In the genomic region with DNA sequence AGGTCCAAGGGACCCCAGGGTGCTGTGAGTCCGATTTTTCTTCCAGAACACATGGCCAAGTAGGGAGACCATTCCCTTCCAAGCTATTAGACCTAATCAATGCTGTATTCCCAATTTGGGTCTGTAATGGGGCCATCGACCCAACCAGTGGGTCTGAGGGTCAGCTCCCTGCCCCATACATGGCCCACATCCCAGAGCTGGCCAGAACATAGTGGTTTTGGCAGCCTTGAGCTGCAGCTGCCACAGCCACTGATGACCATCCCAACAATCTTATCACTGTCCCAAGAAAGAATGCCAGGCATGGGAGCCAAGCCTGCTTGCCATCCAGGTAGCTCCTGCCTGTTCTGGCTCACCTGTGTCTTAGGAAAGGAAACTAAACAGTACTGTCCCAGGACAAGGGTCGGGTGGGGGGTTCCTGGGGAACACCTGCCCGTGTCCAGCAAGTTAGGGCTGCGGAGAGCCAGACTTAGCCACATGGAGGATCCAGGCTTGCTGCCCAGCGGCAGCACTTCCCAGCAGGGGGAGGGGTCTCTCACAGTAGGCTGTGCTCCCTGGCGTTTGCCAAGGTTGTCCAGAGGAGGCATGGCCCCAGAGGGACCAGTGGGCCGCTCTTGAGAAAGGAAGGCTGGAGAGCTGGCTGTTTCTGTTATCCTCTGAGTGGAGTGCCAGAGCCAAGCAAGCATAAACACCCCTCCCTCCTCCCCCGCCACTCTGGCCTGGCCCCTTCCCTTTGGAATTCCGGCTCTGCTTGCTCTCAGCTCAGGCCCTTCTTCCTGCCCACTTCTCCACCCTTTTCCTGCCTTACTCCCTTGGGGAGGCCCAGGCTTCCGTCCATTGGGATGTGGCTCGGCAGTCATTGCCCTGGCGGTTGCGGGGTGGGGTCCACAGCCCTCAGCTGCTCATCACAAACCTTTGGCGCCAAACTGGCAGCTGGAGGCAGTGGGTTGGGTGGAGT, we compare ENCODE assay signal across 8 mouse cellular contexts. TPM values are rescaled to one million over a fixed set of nuclear protein-coding genes. Genes with fewer than 3 reads are reported as not detected.
DNase-seq lines count a peak whose midpoint lies in the region; ATAC-seq lines count a peak whose summit lies in the region.

No protein-coding gene starts in this region.

- no peak for ATAC-seq in forebrain, embryonic 15.5 days (replicated peaks)
- no peak for ATAC-seq in CD4-positive, CD25-positive, alpha-beta regulatory T cell, adult 4 months

- H3K9ac ChIP-seq in forebrain, embryonic 15.5 days (replicated peaks): peak overlapping the region; percentile 51

- H3K36me3 ChIP-seq in forebrain, embryonic 15.5 days: peaks cover 23% of the 10 kb centered on the region
- H3K36me3 ChIP-seq in hindbrain, embryonic 10.5 days: peaks cover 48% of the 10 kb centered on the region

- H3K4me2 ChIP-seq in forebrain, embryonic 15.5 days (replicated peaks): peak overlapping the region; percentile 62

- no peaks in the 10 kb centered on the region for H3K27me3 ChIP-seq in forebrain, embryonic 15.5 days
- H3K27me3 ChIP-seq in hindbrain, embryonic 10.5 days (ENCODE audit: insufficient read depth, poor library complexity, severe bottlenecking): peaks cover 53% of the 10 kb centered on the region

- H3K4me1 ChIP-seq in forebrain, embryonic 15.5 days: peaks cover 51% of the 10 kb centered on the region
- peaks cover 93% of the 10 kb centered on the region for H3K4me1 ChIP-seq in hindbrain, embryonic 10.5 days (replicated peaks)

- peak overlapping the region; percentile 89 for H3K27ac ChIP-seq in forebrain, embryonic 15.5 days (replicated peaks)
- peak overlapping the region; percentile 93 for H3K27ac ChIP-seq in hindbrain, embryonic 10.5 days

- peak overlapping the region; percentile 70 for H3K4me3 ChIP-seq in forebrain, embryonic 15.5 days
- H3K4me3 ChIP-seq in hindbrain, embryonic 10.5 days: peak overlapping the region; percentile 68

- no peaks in the 10 kb centered on the region for H3K9me3 ChIP-seq in forebrain, embryonic 15.5 days
- no peaks in the 10 kb centered on the region for H3K9me3 ChIP-seq in hindbrain, embryonic 10.5 days

- 23% methylated on average over 15 of the region's 15 CpGs for WGBS in forebrain, embryonic 15.5 days
- WGBS in hindbrain, embryonic 10.5 days: 22% methylated on average over 15 of the region's 15 CpGs

- peak; percentile 4 to 5 for DNase-seq in B cell, adult 2 months
- DNase-seq in adrenal gland, adult 8-10 months: peak; percentile 60
- no peak for DNase-seq in hindbrain, embryonic 10.5 days (ENCODE audit: low spot score)
- DNase-seq in layer of hippocampus, adult 9-11 months: peak; percentile 72
- peak; percentile 94 for DNase-seq in lung, postnatal 25 days (ENCODE audit: low spot score)
- DNase-seq in testis, postnatal 14 days (ENCODE audit: low spot score): peak; percentile 73

RNA-seq across cellular contexts. Expression of gene Crip2, which starts 2.3 kb away (rescaled TPM):
- 10 to 100 TPM; 46.7 to 65.5 (median 58.4) TPM for total RNA-seq in adrenal gland, adult 8-10 months (2022)
- 407 and 414 TPM in 2 replicates for polyA plus RNA-seq in forebrain, embryonic 15.5 days (2015; fragmentation: Nextera tagmentation; extraction: Ambion mirVana)
- 195 and 260 TPM in 2 replicates for polyA plus RNA-seq in hindbrain, embryonic 10.5 days (2016; fragmentation: Nextera tagmentation; extraction: Ambion mirVana)
- polyA plus RNA-seq in CD4-positive, CD25-positive, alpha-beta regulatory T cell, adult 4 months (2017; shearing (Covaris generic)): 1 to 10 TPM; 5.7 to 6.9 TPM

RNA-seq across cellular contexts. Expression of gene Crip1, which starts 3.8 kb away (rescaled TPM):
- total RNA-seq in adrenal gland, adult 8-10 months (2022): 10 to 100 TPM; 55.3 to 90.7 (median 59.7) TPM
- 29.1 and 31.5 TPM in 2 replicates for polyA plus RNA-seq in forebrain, embryonic 15.5 days (2015; fragmentation: Nextera tagmentation; extraction: Ambion mirVana)
- polyA plus RNA-seq in hindbrain, embryonic 10.5 days (2016; fragmentation: Nextera tagmentation; extraction: Ambion mirVana): 84.9 and 97.7 TPM in 2 replicates
- 1,000 to 10,000 TPM in 1 of 2 experiments, 100 to 1,000 TPM in 1; 784 to 1,045 TPM for polyA plus RNA-seq in CD4-positive, CD25-positive, alpha-beta regulatory T cell, adult 4 months (2017; shearing (Covaris generic))

RNA-seq across cellular contexts. Expression of gene Tedc1, which starts 13.9 kb away (rescaled TPM):
- total RNA-seq in adrenal gland, adult 8-10 months (2022): 1 to 10 TPM in 3 of 4 experiments, under 1 TPM in 1; 0.87 to 1.8 (median 1.5) TPM
- polyA plus RNA-seq in forebrain, embryonic 15.5 days (2015; fragmentation: Nextera tagmentation; extraction: Ambion mirVana): 22.6 and 24.9 TPM in 2 replicates
- polyA plus RNA-seq in hindbrain, embryonic 10.5 days (2016; fragmentation: Nextera tagmentation; extraction: Ambion mirVana): 59.5 and 66.4 TPM in 2 replicates
- 1 to 10 TPM; 1.5 to 3.3 TPM for polyA plus RNA-seq in CD4-positive, CD25-positive, alpha-beta regulatory T cell, adult 4 months (2017; shearing (Covaris generic))

RNA-seq across cellular contexts. Expression of gene Tmem121, which starts 43.4 kb away (rescaled TPM):
- total RNA-seq in adrenal gland, adult 8-10 months (2022): 10 to 100 TPM in 2 of 4 experiments, 1 to 10 TPM in 2; 5.1 to 13.1 (median 8.4) TPM
- polyA plus RNA-seq in forebrain, embryonic 15.5 days (2015; fragmentation: Nextera tagmentation; extraction: Ambion mirVana): 38.9 and 41.1 TPM in 2 replicates
- 16.4 and 24.8 TPM in 2 replicates for polyA plus RNA-seq in hindbrain, embryonic 10.5 days (2016; fragmentation: Nextera tagmentation; extraction: Ambion mirVana)
- not detected for polyA plus RNA-seq in CD4-positive, CD25-positive, alpha-beta regulatory T cell, adult 4 months (2017; shearing (Covaris generic))

RNA-seq across cellular contexts. Expression of gene Mta1, which starts 44.2 kb away (rescaled TPM):
- total RNA-seq in adrenal gland, adult 8-10 months (2022): 10 to 100 TPM; 81.8 to 92.8 (median 86.8) TPM
- 15.2 and 17.9 TPM in 2 replicates for polyA plus RNA-seq in forebrain, embryonic 15.5 days (2015; fragmentation: Nextera tagmentation; extraction: Ambion mirVana)
- polyA plus RNA-seq in hindbrain, embryonic 10.5 days (2016; fragmentation: Nextera tagmentation; extraction: Ambion mirVana): 18.5 and 20.6 TPM in 2 replicates
- polyA plus RNA-seq in CD4-positive, CD25-positive, alpha-beta regulatory T cell, adult 4 months (2017; shearing (Covaris generic)): 10 to 100 TPM in 1 of 2 experiments, 1 to 10 TPM in 1; 9.6 to 15.1 TPM

Comparison
In these comparisons a context has a peak if more than half of its experiments do, and no peak if none do; other contexts are left out.
1. RNA of gene Crip2, which starts 2.3 kb away (polyA plus RNA-seq): 407 to 414 TPM in forebrain, embryonic 15.5 days and 195 to 260 TPM in hindbrain, embryonic 10.5 days; 5.7 to 6.9 TPM in CD4-positive, CD25-positive, alpha-beta regulatory T cell, adult 4 months; every median in the first group is over 10 times any median in the second.